Mouse (Mus musculus) small intestine, adult 2 months (tissue): ENCODE measurements around the gene Ermard.

Source experiments
- CTCF ChIP-seq: fragments of 200-500 bp; IDR thresholded peaks from 2 replicates; pipeline ENCODE4 v1.5.1; 2012; ENCODE audit warnings: low read depth, mild to moderate bottlenecking, control low read depth, inconsistent platforms, low read length, moderate library complexity, mixed read lengths; ENCODE audit not compliant: insufficient replicate concordance, insufficient read length; ENCODE audit errors: extremely low read depth
- POLR2A ChIP-seq: fragments of 200-500 bp; IDR thresholded peaks from 2 replicates; pipeline ENCODE4 v1.6.1; 2012; ENCODE audit warnings: low read depth, mild to moderate bottlenecking, control low read depth, inconsistent platforms, low read length, moderate library complexity

- no peak for TF ChIP-seq POLR2A
- no peak for TF ChIP-seq CTCF
Measured at GRCm38 (mm10) chr17:15066066-15066465, 25.1 kb downstream of the Ermard start.
